Mouse (Mus musculus): ENCODE measurements around the gene Matk.

Gene Matk

DNA sequence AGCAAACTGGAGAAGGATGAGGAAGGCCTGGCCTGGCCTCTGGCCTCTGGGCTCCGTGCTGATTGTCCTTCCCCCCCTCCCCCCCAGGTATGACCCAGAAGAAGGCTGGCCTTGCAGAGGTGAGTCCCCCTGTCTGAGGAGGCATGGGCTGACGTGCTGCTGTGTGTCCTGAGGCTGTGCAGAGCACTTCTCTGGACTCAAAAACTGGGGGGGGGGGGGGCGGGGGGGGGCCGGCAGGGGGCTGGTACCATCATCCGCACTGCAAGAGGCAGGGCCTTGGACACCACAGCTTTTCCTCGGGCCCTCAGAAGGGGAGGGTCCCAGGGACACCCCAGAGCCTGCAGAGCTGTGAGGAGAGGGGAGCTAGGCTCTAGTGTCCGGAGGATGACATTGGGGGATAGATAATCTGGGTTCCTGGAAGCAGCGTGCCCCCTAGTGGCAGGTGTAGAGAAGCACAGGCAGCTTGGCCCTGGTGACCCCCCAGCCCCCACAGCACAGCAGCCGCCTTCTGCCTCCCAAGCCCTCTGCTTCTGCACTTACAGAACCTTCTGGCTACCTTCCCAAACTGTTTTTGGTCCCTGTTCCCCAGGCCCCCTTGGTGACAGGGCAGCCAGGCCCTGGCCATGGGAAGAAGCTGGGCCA, 52.0 kb downstream of the Matk start:
- DNase-seq: no peak

DNA sequence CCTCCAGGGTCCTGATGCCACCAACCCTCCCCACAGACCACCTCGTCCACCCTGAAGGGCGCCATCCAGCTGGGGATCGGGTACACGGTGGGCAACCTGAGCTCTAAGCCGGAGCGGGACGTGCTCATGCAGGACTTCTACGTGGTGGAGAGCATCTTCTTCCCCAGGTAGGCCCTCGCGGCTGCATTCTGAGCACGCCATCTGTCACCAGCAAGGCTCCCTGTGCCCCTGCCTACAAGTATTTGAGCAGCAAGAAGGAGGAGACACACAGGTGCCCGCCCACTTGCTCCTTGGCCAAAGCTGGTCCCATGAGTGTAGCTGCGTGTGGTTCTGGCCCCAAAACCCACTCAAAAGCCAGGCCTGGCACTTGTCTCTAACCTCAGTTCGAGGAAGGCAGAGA, 52.9 kb downstream of the Matk start:
- no peak for DNase-seq

GRCm38 (mm10) chr10:81306173-81306668, 53.5 kb downstream of the Matk start:
- no peak for DNase-seq

DNA sequence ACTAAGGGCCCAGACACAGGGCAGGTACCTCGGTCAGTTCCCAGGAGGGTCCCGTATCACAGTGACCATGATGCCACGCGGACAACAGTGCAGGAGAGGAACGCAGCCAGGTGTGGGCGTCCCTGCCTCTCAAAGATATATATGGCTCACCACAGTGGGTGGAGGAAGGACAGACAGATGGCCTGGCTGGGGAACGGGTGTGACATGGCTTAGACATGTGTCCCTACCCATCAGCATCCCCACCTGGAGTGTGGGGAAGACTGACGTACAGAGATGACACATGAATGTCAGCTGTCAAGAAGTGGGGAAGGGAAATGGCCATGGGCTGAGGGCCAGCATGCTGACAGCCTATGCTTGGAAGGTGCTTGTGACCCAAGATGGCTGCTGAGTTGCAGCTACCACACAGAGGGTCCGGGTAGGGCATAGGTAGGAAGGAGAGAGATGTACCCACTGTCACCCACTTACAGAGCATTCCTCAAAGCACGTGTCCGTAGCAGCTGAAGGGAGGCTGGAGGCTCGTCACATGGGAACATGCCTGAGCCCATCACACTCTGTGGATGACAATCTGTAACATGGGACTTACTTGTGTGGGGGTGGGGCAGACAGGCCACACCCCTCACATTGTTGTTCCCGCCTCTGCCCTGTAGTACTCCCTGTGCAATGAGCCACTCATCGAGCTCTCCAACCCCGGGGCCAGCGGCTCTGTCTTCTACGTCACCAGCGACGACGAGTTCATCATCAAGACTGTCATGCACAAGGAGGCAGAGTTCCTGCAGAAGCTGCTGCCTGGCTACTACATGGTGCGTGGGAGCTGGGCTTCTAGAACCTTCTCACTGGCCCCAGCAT, 54.3 kb downstream of the Matk start:
- DNase-seq: peak; percentile 75

GRCm38 (mm10) chr10:81309571-81309970, 56.8 kb downstream of the Matk start:
- DNase-seq: no peak
